Mouse (Mus musculus): ENCODE results near the gene Pxn. TPM values are rescaled to one million over a fixed set of nuclear protein-coding genes. Genes with fewer than 3 reads are reported as not detected.

Gene Pxn
- polyA plus RNA-seq, 1 experiment from 2014 or later: 56.4 TPM

DNA sequence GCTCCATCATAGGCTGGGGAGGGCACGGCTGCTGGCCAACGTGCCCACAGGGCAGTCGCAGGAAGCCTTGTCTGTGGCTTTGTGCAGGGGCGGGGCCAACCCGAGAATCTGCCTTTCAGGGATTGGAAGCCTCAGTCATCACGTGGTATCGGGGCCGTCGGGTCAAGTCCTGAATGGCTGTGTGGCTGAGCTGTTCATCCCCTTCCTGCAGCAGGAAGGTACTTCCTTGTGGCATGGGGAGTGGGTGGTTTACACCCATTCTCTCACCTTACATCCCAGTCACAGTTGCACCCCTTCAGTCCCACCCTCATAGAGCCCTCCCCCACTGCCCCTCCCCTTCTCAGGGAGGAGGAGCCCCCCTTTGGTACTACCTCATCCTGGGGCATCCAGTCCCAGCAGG, 75.2 kb downstream of the Pxn start:
- no peak overlapping the region for H3K9ac ChIP-seq (replicated peaks; ENCODE audit: low read depth)
- ATAC-seq (no peak), DNase-seq (ENCODE audit: low spot score) (no peak)
- WGBS: 96% methylated on average over 9 of the region's 9 CpGs
- no peaks in the 10 kb centered on the region for H3K9me3 ChIP-seq (ENCODE audit: low read length)
- H3K27ac ChIP-seq (ENCODE audit: low read length): no peak overlapping the region
- no peak overlapping the region for H3K4me3 ChIP-seq (ENCODE audit: low read depth, low read length)
- TF ChIP-seq CTCF (IDR thresholded peaks at IDR 0.05) (no peak), EP300 (IDR thresholded peaks at IDR 0.05) (no peak)
- no peaks in the 10 kb centered on the region for H3K4me1 ChIP-seq (ENCODE audit: insufficient read depth, low read depth, low read length)
- no peak overlapping the region for H3K4me2 ChIP-seq (replicated peaks; ENCODE audit: low read depth, low read length)
- H3K36me3 ChIP-seq (ENCODE audit: insufficient read depth, low read length): peaks cover 71% of the 10 kb centered on the region
- no peaks in the 10 kb centered on the region for H3K27me3 ChIP-seq (replicated peaks; ENCODE audit: insufficient read depth, low read length)

DNA sequence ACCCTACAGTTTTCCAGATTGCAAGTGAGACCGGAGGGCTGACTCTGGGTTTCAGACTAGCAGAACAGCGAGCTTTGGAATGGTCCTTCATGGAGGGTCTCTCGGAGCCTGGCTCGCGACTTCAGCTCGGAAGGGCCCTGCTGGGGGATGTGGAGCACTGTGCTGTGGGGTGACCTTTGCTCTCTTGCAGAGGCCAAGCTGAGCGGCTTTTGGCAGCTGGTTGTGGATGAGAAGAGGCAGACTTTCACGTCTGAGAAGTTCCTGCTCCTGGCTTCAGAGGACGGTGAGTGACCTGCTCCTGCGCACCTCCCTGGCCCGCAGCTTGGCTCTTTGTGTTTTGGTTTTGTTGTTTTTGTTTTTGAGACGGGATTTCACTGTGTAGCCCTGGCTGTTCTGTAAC, 79.1 kb downstream of the Pxn start:
- H3K4me1 ChIP-seq (ENCODE audit: insufficient read depth, low read depth, low read length): no peaks in the 10 kb centered on the region
- ATAC-seq (no peak), DNase-seq (ENCODE audit: low spot score) (no peak)
- TF ChIP-seq CTCF (IDR thresholded peaks at IDR 0.05): no peak
- TF ChIP-seq EP300 (IDR thresholded peaks at IDR 0.05): no peak
- no peaks in the 10 kb centered on the region for H3K27me3 ChIP-seq (replicated peaks; ENCODE audit: insufficient read depth, low read length)
- 90% methylated on average over 12 of the region's 12 CpGs for WGBS
- no peak overlapping the region for H3K27ac ChIP-seq (ENCODE audit: low read length)
- H3K9ac ChIP-seq (replicated peaks; ENCODE audit: low read depth): no peak overlapping the region
- H3K9me3 ChIP-seq (ENCODE audit: low read length): no peaks in the 10 kb centered on the region
- H3K4me3 ChIP-seq (ENCODE audit: low read depth, low read length): no peak overlapping the region
- no peak overlapping the region for H3K4me2 ChIP-seq (replicated peaks; ENCODE audit: low read depth, low read length)
- H3K36me3 ChIP-seq (ENCODE audit: insufficient read depth, low read length): peaks cover 77% of the 10 kb centered on the region

DNA sequence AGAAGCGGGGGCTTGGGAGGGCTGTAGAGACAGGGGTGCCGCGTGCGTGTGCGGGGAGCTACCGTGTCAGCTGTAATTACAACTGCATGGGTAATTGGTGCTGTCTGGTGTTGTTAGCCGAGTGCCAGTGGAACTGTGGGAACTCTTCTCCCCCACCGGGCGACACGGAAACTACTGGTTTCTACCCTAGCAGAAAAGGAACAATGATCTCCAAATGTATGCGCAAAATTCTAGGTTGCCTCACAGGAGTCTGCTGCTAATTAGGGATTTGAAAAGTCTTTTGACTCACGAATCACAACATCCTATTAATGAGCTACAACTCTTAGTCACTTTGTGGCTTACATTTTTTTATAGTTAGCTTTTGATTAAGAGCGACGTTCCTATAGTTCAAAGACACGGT, 79.7 kb downstream of the Pxn start:
- peaks cover 72% of the 10 kb centered on the region for H3K36me3 ChIP-seq (ENCODE audit: insufficient read depth, low read length)
- 95% methylated on average over 15 of the region's 15 CpGs for WGBS
- H3K9me3 ChIP-seq (ENCODE audit: low read length): no peaks in the 10 kb centered on the region
- no peak for TF ChIP-seq EP300 (IDR thresholded peaks at IDR 0.05)
- TF ChIP-seq CTCF (IDR thresholded peaks at IDR 0.05): no peak
- H3K4me1 ChIP-seq (ENCODE audit: insufficient read depth, low read depth, low read length): no peaks in the 10 kb centered on the region
- no peak overlapping the region for H3K4me2 ChIP-seq (replicated peaks; ENCODE audit: low read depth, low read length)
- H3K4me3 ChIP-seq (ENCODE audit: low read depth, low read length): no peak overlapping the region
- H3K27ac ChIP-seq (ENCODE audit: low read length): no peak overlapping the region
- no peak overlapping the region for H3K9ac ChIP-seq (replicated peaks; ENCODE audit: low read depth)
- H3K27me3 ChIP-seq (replicated peaks; ENCODE audit: insufficient read depth, low read length): no peaks in the 10 kb centered on the region
- no peak for ATAC-seq
- DNase-seq (ENCODE audit: low spot score): no peak

DNA sequence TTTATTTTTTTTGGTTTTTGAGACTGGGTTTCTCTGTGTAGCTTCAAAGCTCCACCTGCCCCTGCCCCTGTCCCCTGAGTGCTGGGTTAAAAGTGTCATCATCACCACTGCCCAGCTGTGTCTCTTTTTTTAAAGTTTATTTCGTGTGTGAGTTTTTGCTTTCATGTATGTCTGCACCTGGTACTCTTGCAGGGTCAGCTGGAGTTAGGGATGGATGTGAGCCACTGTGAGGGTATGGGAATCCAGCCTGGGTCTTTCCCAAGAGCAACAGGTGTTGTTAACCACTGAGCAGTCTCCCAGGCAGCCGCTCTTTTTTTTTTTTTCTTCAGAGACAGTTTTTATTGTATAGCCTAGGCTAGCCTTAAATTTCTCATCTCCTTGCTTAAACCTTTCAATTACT, 80.3 kb downstream of the Pxn start:
- no peak overlapping the region for H3K4me3 ChIP-seq (ENCODE audit: low read depth, low read length)
- H3K9me3 ChIP-seq (ENCODE audit: low read length): no peaks in the 10 kb centered on the region
- H3K4me1 ChIP-seq (ENCODE audit: insufficient read depth, low read depth, low read length): no peaks in the 10 kb centered on the region
- H3K4me2 ChIP-seq (replicated peaks; ENCODE audit: low read depth, low read length): no peak overlapping the region
- peaks cover 70% of the 10 kb centered on the region for H3K36me3 ChIP-seq (ENCODE audit: insufficient read depth, low read length)
- no peak overlapping the region for H3K27ac ChIP-seq (ENCODE audit: low read length)
- no peaks in the 10 kb centered on the region for H3K27me3 ChIP-seq (replicated peaks; ENCODE audit: insufficient read depth, low read length)
- TF ChIP-seq EP300 (IDR thresholded peaks at IDR 0.05) (no peak), CTCF (IDR thresholded peaks at IDR 0.05) (no peak)
- ATAC-seq: no peak
- no peak overlapping the region for H3K9ac ChIP-seq (replicated peaks; ENCODE audit: low read depth)
- WGBS: 94% methylated on average over 2 of the region's 2 CpGs
- no peak for DNase-seq (ENCODE audit: low spot score)

DNA sequence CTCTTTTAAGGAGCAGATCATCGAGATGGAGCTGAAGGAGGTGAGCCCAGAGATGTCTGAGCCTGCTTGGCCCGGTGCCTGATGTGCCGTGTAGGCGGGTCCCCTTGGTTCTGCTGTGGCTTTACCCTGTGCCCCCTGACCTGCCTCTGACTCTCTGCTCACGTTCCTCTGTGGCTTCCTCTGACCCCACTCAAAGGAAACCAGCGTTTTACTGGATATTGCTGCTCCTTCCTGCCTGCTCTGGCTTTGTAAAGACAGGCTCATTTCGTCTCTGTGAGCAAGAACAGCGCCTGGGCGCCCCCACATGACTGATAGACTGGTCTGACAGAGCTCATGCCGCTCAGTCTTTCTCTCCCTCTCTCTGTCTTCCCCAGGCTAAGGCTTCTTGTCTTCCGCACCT, 84.6 kb downstream of the Pxn start:
- Histone ChIP-seq H3K9ac (replicated peaks; ENCODE audit: low read depth) (no peak overlapping the region), H3K36me3 (ENCODE audit: insufficient read depth, low read length) (peaks cover 60% of the 10 kb centered on the region), H3K4me2 (replicated peaks; ENCODE audit: low read depth, low read length) (no peak overlapping the region), H3K4me1 (ENCODE audit: insufficient read depth, low read depth, low read length) (no peaks in the 10 kb centered on the region), H3K9me3 (ENCODE audit: low read length) (no peaks in the 10 kb centered on the region), H3K27me3 (replicated peaks; ENCODE audit: insufficient read depth, low read length) (no peaks in the 10 kb centered on the region), H3K4me3 (ENCODE audit: low read depth, low read length) (no peak overlapping the region), H3K27ac (ENCODE audit: low read length) (no peak overlapping the region)
- ATAC-seq (no peak), DNase-seq (ENCODE audit: low spot score) (no peak)
- TF ChIP-seq CTCF (IDR thresholded peaks at IDR 0.05) (0 out of 2 replicates have a peak, but pooled peaks have one; percentile 13), EP300 (IDR thresholded peaks at IDR 0.05) (no peak)
- WGBS: 64% methylated on average over 11 of the region's 11 CpGs

DNA sequence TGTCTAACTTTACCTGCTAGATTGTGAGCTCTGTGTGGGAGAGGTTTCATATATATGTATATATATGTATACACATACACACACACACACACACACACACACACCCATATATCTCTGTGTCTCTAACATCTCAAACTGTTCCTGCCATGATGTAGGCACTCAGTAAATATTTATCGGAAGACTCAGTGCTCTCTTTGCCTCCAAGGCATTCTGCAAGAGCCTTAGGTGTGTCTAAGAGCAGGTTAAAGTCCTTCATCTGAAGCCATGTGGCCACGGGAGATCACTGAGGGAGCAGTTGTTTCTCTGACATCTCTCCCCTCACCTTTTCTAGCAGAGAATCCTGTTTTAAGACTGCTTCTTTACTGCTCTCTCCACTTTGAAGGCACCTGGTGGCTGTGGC, 85.0 kb downstream of the Pxn start:
- no peak overlapping the region for H3K4me2 ChIP-seq (replicated peaks; ENCODE audit: low read depth, low read length)
- H3K36me3 ChIP-seq (ENCODE audit: insufficient read depth, low read length): peaks cover 60% of the 10 kb centered on the region
- no peak overlapping the region for H3K9ac ChIP-seq (replicated peaks; ENCODE audit: low read depth)
- no peaks in the 10 kb centered on the region for H3K27me3 ChIP-seq (replicated peaks; ENCODE audit: insufficient read depth, low read length)
- TF ChIP-seq EP300 (IDR thresholded peaks at IDR 0.05) (no peak), CTCF (IDR thresholded peaks at IDR 0.05) (no peak)
- DNase-seq (ENCODE audit: low spot score) (no peak), ATAC-seq (no peak)
- no peaks in the 10 kb centered on the region for H3K9me3 ChIP-seq (ENCODE audit: low read length)
- no peaks in the 10 kb centered on the region for H3K4me1 ChIP-seq (ENCODE audit: insufficient read depth, low read depth, low read length)
- 92% methylated on average over 2 of the region's 2 CpGs for WGBS
- H3K4me3 ChIP-seq (ENCODE audit: low read depth, low read length): no peak overlapping the region
- H3K27ac ChIP-seq (ENCODE audit: low read length): no peak overlapping the region

DNA sequence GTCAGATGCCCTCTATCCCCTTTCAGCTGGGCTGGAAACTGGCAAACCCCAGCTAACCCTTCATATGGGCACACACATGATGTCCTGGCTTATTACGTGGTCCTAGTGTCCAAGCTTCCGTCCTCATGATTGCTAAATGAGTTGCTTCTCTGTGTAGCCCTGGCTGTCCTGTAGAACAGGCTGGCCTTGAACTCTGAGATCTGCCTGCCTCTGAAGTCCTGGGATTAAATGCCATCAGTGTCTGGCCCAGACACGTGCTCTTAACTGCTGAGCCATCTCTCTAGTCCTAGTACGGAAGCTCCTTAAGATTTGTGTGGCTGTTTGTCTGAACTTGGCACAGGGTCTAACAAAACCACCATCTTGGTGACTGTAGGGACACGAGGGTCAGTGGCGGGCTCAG, 97.1 kb downstream of the Pxn start:
- no peak for TF ChIP-seq CTCF (IDR thresholded peaks at IDR 0.05)
- no peak for TF ChIP-seq EP300 (IDR thresholded peaks at IDR 0.05)
- WGBS: 88% methylated on average over 6 of the region's 6 CpGs
- H3K9ac ChIP-seq (replicated peaks; ENCODE audit: low read depth): no peak overlapping the region

More for the DNA sequence above, 97.1 kb downstream of the Pxn start:
- Histone ChIP-seq H3K36me3 (ENCODE audit: insufficient read depth, low read length) (peaks cover 57% of the 10 kb centered on the region), H3K27ac (ENCODE audit: low read length) (no peak overlapping the region), H3K4me3 (ENCODE audit: low read depth, low read length) (no peak overlapping the region), H3K27me3 (replicated peaks; ENCODE audit: insufficient read depth, low read length) (no peaks in the 10 kb centered on the region), H3K9me3 (ENCODE audit: low read length) (no peaks in the 10 kb centered on the region), H3K4me1 (ENCODE audit: insufficient read depth, low read depth, low read length) (no peaks in the 10 kb centered on the region), H3K4me2 (replicated peaks; ENCODE audit: low read depth, low read length) (no peak overlapping the region)
- ATAC-seq: no peak
- DNase-seq (ENCODE audit: low spot score): no peak

Small RNA genes lying within 50 kb of the gene (microRNA-seq; reads per million reads assigned to microRNA genes)
- not detected for gene Mir7029

Other genes starting within 250 kb of the Pxn start
- gene Rnf10, start 233.8 kb upstream of the Pxn start, polyA plus RNA-seq (2015; fragmentation: Nextera tagmentation; extraction: Ambion mirVana): 98.5 and 104 TPM in 2 replicates
- gene Coq5, start 227.0 kb upstream of the Pxn start, polyA plus RNA-seq (2015; fragmentation: Nextera tagmentation; extraction: Ambion mirVana): 18.9 and 19.4 TPM in 2 replicates
- gene Dynll1, start 205.7 kb upstream of the Pxn start, polyA plus RNA-seq (2015; fragmentation: Nextera tagmentation; extraction: Ambion mirVana): 1,317 and 1,524 TPM in 2 replicates
- gene Srsf9, start 179.5 kb upstream of the Pxn start, polyA plus RNA-seq (2015; fragmentation: Nextera tagmentation; extraction: Ambion mirVana): 140 and 152 TPM in 2 replicates
- gene Gatc, start 165.5 kb upstream of the Pxn start, polyA plus RNA-seq (2015; fragmentation: Nextera tagmentation; extraction: Ambion mirVana): 10.1 and 10.4 TPM in 2 replicates
- 51.1 and 54.9 TPM in 2 replicates for gene Triap1, start 165.5 kb upstream of the Pxn start, polyA plus RNA-seq (2015; fragmentation: Nextera tagmentation; extraction: Ambion mirVana)
- 819 and 1,023 TPM in 2 replicates for gene Cox6a1, start 157.7 kb upstream of the Pxn start, polyA plus RNA-seq (2015; fragmentation: Nextera tagmentation; extraction: Ambion mirVana)
- gene Msi1, start 77.1 kb upstream of the Pxn start, polyA plus RNA-seq (2015; fragmentation: Nextera tagmentation; extraction: Ambion mirVana): 1.2 TPM in 2 replicates
- gene Pla2g1b, start 40.4 kb upstream of the Pxn start, polyA plus RNA-seq (2015; fragmentation: Nextera tagmentation; extraction: Ambion mirVana): 70.5 and 71.7 TPM in 2 replicates
- 15.7 and 18.0 TPM in 2 replicates for gene Sirt4, start 22.0 kb upstream of the Pxn start, polyA plus RNA-seq (2015; fragmentation: Nextera tagmentation; extraction: Ambion mirVana)
- gene Rplp0, start 52.8 kb downstream of the Pxn start, polyA plus RNA-seq (2015; fragmentation: Nextera tagmentation; extraction: Ambion mirVana): 937 and 987 TPM in 2 replicates
- gene Gcn1l1, start 58.6 kb downstream of the Pxn start, polyA plus RNA-seq (2015; fragmentation: Nextera tagmentation; extraction: Ambion mirVana): 13.1 and 14.5 TPM in 2 replicates
- gene Rab35, start 125.2 kb downstream of the Pxn start, polyA plus RNA-seq (2015; fragmentation: Nextera tagmentation; extraction: Ambion mirVana): 19.5 and 20.1 TPM in 2 replicates
- 12.4 and 14.1 TPM in 2 replicates for gene Bicdl1, start 224.9 kb downstream of the Pxn start, polyA plus RNA-seq (2015; fragmentation: Nextera tagmentation; extraction: Ambion mirVana)

All from lung, postnatal 0 days (tissue).